Mouse (Mus musculus) forebrain, embryonic 16.5 days (tissue): Measurements from ENCODE around the gene Abhd4. TPM values are rescaled to one million over a fixed set of nuclear protein-coding genes. Genes with fewer than 3 reads are reported as not detected.

ENCODE experiments used
- ATAC-seq: fragments of 200-750 bp; cut with Nextera tagmentation; 2 replicates; pipeline ENCODE4 v1.8.0; 2017; ENCODE audit warnings: mild to moderate bottlenecking, moderate library complexity
- H3K27ac ChIP-seq: fragments of 300-500 bp; sonication (generic); 2 replicates; pipeline ENCODE4 v1.5.1; 2014; ENCODE audit warnings: low read length, control low read depth
- H3K27me3 ChIP-seq: fragments of 300-500 bp; sonication (generic); replicated peaks from 2 replicates; pipeline ENCODE4 v1.6.1; 2014; ENCODE audit warnings: low read length; ENCODE audit not compliant: control insufficient read depth, insufficient read depth
- H3K36me3 ChIP-seq: fragments of 300-500 bp; sonication (generic); 2 replicates; pipeline ENCODE4 v1.6.1; 2014; ENCODE audit not compliant: control insufficient read depth, insufficient read depth
- H3K4me1 ChIP-seq: fragments of 300-500 bp; sonication (generic); replicated peaks from 2 replicates; pipeline ENCODE4 v1.6.1; 2014; ENCODE audit warnings: low read length; ENCODE audit not compliant: control insufficient read depth, insufficient read depth
- H3K4me2 ChIP-seq: fragments of 300-500 bp; sonication (generic); 2 replicates; pipeline ENCODE4 v1.6.1; 2014; ENCODE audit warnings: mild to moderate bottlenecking, low read length, control low read depth
- H3K4me3 ChIP-seq: fragments of 300-500 bp; sonication (generic); replicated peaks from 2 replicates; pipeline ENCODE4 v1.5.1; 2014; ENCODE audit warnings: mild to moderate bottlenecking, low read length, control low read depth
- H3K9ac ChIP-seq: fragments of 300-500 bp; sonication (generic); replicated peaks from 2 replicates; pipeline ENCODE4 v1.6.1; 2014; ENCODE audit warnings: low read depth, low read length, control low read depth
- H3K9me3 ChIP-seq: fragments of 300-500 bp; sonication (generic); 2 replicates; pipeline ENCODE4 v1.6.1; 2016; ENCODE audit warnings: low read length; ENCODE audit not compliant: control insufficient read depth
- WGBS: fragments of 180-500 bp; shearing (Covaris S2); extraction: QIAGEN DNeasy Blood & Tissue Kit; methylation state at CpG from one replicate; pipeline ENCODE4 v1.1.7; 2014; 5-methylcytosine and 5-hydroxymethylcytosine counted together
- polyA plus RNA-seq: library from polyadenylated mRNA; unstranded; fragments of >200 nt; fragmentation: Nextera tagmentation; extraction: Ambion mirVana; gene quantifications from 2 replicates; pipeline ENCODE4 v1.2.1, GENCODE M21; 2015

Abhd4 gene
- polyA plus RNA-seq, 1 experiment from 2014 or later = 50.2 TPM

DNA sequence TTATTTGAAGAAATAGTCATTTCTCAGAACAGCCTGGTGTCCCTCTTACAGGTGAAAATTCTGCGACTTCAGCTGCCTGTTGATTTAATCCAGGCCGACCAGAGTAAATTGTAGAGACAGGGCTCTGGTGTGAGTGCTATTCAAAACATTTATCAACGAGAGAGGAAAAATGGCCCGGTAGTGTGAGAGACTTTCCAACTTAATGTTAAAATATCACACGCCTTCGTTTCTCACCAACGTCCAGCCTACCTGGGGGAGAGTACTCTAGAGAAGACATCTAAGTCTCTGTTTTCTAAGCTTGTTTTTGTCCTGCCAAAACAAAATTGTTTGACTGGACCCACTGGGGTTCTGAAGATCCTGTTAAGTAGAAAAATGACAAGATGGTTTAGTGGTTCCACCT is 34.1 kb upstream of the Abhd4 start:
- H3K27ac ChIP-seq = no peak overlapping the region
- WGBS = 84% methylated on average over 7 of the region's 7 CpGs
- no peaks in the 10 kb centered on the region for H3K4me1 ChIP-seq
- H3K4me2 ChIP-seq = no peak overlapping the region
- H3K36me3 ChIP-seq = no peaks in the 10 kb centered on the region
- H3K9ac ChIP-seq = no peak overlapping the region
- no peaks in the 10 kb centered on the region for H3K9me3 ChIP-seq
- H3K4me3 ChIP-seq = no peak overlapping the region
- ATAC-seq = no peak
- no peaks in the 10 kb centered on the region for H3K27me3 ChIP-seq

GRCm38 (mm10) chr14:54220726-54221494 is 33.1 kb upstream of the Abhd4 start:
- WGBS = 88% methylated on average over 8 of the region's 8 CpGs
- Histone ChIP-seq H3K9ac (no peak overlapping the region), H3K27me3 (no peaks in the 10 kb centered on the region), H3K4me1 (no peaks in the 10 kb centered on the region), H3K27ac (no peak overlapping the region), H3K4me3 (no peak overlapping the region), H3K4me2 (no peak overlapping the region), H3K9me3 (no peaks in the 10 kb centered on the region), H3K36me3 (no peaks in the 10 kb centered on the region)
- no peak for ATAC-seq

DNA sequence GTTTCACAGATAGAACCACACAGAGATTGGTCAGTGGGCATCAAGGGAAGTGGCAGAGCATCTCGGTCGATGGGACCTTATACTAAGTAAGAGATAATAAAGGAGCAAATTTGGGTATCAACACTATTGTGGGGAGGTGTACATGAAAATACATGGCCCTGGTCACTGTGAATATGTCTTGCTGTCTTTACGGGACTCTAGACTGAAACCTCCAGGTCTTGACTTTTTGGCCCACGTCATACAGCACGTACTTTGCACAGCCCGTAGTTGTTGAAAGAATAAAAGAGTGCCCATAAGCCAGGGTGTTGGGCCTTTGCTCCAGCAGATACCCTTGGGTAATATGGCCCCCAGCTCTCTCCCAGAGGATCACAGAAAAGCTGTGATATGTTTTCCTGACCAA is 32.3 kb upstream of the Abhd4 start:
- H3K27ac ChIP-seq = no peak overlapping the region
- WGBS = 97% methylated on average over 6 of the region's 6 CpGs
- no peaks in the 10 kb centered on the region for H3K4me1 ChIP-seq
- H3K4me2 ChIP-seq = no peak overlapping the region
- no peak for ATAC-seq
- no peaks in the 10 kb centered on the region for H3K27me3 ChIP-seq
- no peaks in the 10 kb centered on the region for H3K9me3 ChIP-seq
- H3K9ac ChIP-seq = no peak overlapping the region
- no peak overlapping the region for H3K4me3 ChIP-seq
- H3K36me3 ChIP-seq = no peaks in the 10 kb centered on the region

DNA sequence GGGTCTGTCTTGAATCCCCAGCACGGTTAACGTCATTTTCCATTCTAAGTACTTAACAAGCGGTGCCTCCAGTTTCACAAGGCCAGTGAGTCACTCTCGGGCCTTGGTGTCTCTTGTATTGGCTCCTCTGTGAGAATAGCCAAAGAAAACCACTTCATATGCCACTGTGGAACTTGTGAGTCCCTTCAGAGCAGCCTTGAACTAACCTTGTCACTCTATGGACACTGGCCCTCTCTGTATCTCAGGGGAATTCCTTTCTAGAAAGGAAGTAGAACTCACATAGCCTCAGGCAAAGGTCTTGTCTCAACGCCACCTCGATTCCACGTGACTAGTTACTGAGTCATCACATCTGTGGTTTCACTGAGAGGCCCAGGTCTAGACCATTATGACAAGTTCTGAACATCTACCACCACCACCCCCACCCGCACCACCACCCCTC is 31.7 kb upstream of the Abhd4 start:
- no peak overlapping the region for H3K27ac ChIP-seq
- no peak overlapping the region for H3K4me2 ChIP-seq
- ATAC-seq = no peak
- H3K9ac ChIP-seq = no peak overlapping the region
- WGBS = 86% methylated on average over 8 of the region's 8 CpGs
- no peaks in the 10 kb centered on the region for H3K9me3 ChIP-seq
- H3K27me3 ChIP-seq = no peaks in the 10 kb centered on the region
- no peaks in the 10 kb centered on the region for H3K36me3 ChIP-seq
- H3K4me3 ChIP-seq = no peak overlapping the region
- H3K4me1 ChIP-seq = no peaks in the 10 kb centered on the region

DNA sequence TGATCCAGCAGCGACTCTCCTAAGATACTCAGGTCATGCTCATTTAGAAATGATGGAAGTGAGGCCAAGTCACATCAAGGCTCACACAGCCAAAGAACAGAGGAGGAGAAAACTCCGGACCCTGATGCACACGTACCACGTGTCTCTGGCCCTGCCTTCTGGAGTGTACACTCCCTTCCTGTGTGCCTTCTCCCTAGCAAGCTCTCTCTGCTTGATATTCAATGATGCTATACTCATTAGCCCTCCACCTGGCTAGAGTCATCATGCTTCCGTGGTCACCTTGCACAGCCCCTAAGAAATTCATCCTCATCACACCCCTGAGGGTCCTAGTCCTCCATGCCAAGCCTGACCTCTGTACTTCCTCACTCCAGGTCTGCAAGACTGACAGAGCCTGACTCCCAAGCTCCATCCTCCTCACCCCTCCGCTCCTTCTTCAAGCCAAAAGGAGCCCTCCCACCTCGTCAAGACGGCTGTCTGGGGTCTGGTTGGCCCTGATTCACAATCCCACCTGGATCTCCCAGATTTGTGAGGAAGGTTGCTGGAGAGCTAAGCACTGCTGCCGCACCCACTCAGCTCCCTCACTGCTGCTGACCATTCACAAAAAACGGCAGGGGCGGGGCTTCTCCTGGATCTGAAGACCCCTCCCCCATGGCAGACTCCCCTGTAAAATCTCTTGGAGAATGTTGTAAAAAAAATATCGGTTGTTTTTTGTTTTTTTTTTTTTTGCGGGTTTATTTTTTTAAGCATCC is 30.5 kb upstream of the Abhd4 start:
- no peak overlapping the region for H3K4me2 ChIP-seq
- WGBS = 57% methylated on average over 13 of the region's 13 CpGs
- no peak overlapping the region for H3K9ac ChIP-seq
- no peak overlapping the region for H3K4me3 ChIP-seq
- H3K9me3 ChIP-seq = no peaks in the 10 kb centered on the region
- no peak for ATAC-seq
- no peaks in the 10 kb centered on the region for H3K27me3 ChIP-seq
- H3K36me3 ChIP-seq = no peaks in the 10 kb centered on the region
- H3K27ac ChIP-seq = no peak overlapping the region
- peaks cover 5% of the 10 kb centered on the region; the same call in 1 of the 2 replicates for H3K4me1 ChIP-seq

DNA sequence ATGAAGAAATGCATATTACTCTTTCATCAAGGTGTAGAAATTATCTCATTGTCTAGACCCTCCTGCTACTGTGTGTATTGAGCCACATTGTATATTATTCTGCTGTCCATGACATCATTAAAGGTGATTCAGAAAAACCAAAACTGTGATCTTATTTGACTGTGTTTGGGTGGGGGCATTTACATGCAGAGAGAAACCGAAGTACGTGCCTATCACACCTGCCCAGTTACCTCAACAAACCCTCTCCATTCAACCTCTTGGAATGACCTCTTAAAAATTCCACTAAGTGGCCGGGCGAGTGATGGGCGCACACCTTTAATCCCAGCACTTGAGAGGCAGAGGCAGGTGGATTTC is 29.9 kb upstream of the Abhd4 start:
- no peak overlapping the region for H3K9ac ChIP-seq
- H3K4me2 ChIP-seq = no peak overlapping the region
- no peaks in the 10 kb centered on the region for H3K36me3 ChIP-seq
- no peak for ATAC-seq
- no peak overlapping the region for H3K4me3 ChIP-seq
- H3K27me3 ChIP-seq = no peaks in the 10 kb centered on the region
- H3K27ac ChIP-seq = no peak overlapping the region
- peaks cover 11% of the 10 kb centered on the region for H3K4me1 ChIP-seq
- 92% methylated on average over 5 of the region's 5 CpGs for WGBS
- no peaks in the 10 kb centered on the region for H3K9me3 ChIP-seq

GRCm38 (mm10) chr14:54224484-54225467 is 29.2 kb upstream of the Abhd4 start:
- Histone ChIP-seq H3K9me3 (no peaks in the 10 kb centered on the region), H3K9ac (no peak overlapping the region), H3K36me3 (no peaks in the 10 kb centered on the region), H3K27me3 (no peaks in the 10 kb centered on the region), H3K27ac (no peak overlapping the region), H3K4me1 (peaks cover 14% of the 10 kb centered on the region), H3K4me3 (no peak overlapping the region), H3K4me2 (no peak overlapping the region)
- 54% methylated on average over 16 of the region's 16 CpGs for WGBS
- no peak for ATAC-seq

- 82% methylated on average over 11 of the region's 11 CpGs for WGBS
- H3K4me3 ChIP-seq = no peak overlapping the region
- no peak overlapping the region for H3K9ac ChIP-seq
- no peak overlapping the region for H3K27ac ChIP-seq
- peaks cover 14% of the 10 kb centered on the region for H3K4me1 ChIP-seq
- no peaks in the 10 kb centered on the region for H3K27me3 ChIP-seq
- no peaks in the 10 kb centered on the region for H3K36me3 ChIP-seq
- ATAC-seq = no peak
- no peak overlapping the region for H3K4me2 ChIP-seq
- no peaks in the 10 kb centered on the region for H3K9me3 ChIP-seq
Measured at GRCm38 (mm10) chr14:54225725-54226124, 28.3 kb upstream of the Abhd4 start.
